Mouse (Mus musculus) cortical plate, adult 2 months (tissue): Measurements from ENCODE around the gene B830017H08Rik.

ENCODE experiments used
- CTCF ChIP-seq: fragments of 200-500 bp; IDR thresholded peaks from 2 replicates; pipeline ENCODE4 v1.5.1; 2011; ENCODE audit warnings: mild to moderate bottlenecking, control low read depth, low read length; ENCODE audit not compliant: insufficient read depth; ENCODE audit errors: extremely low read depth
- POLR2A ChIP-seq: fragments of 200-500 bp; IDR thresholded peaks from 2 replicates; pipeline ENCODE4 v1.6.1; 2011; ENCODE audit warnings: mild to moderate bottlenecking, low read length, control low read depth; ENCODE audit not compliant: insufficient read depth; ENCODE audit errors: extremely low read depth

DNA sequence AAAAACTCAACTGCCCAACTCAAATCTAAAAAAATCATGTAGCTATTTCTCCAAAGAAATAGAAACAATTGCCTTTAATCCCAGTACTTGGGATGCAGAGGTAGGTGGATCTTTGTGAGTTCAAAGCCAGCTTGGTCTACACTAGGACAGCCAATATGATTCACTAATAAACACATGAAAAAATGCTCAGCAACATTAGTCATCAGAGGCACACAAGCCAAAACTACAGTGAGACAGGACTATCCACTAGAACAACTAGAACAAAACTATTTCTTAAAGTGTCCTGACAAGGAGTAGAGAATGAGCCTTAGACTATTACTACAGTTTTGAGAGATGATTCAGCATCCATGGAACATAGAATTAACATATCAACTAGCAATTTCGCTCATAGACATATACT, 43.2 kb downstream of the B830017H08Rik start:
- TF ChIP-seq POLR2A (no peak), CTCF (no peak)
